Mouse (Mus musculus) gastrocnemius, adult 18-20 months (tissue): ENCODE results near the gene Tex36. TPM values are rescaled to one million over a fixed set of nuclear protein-coding genes. Genes with fewer than 3 reads are reported as not detected.

Source experiments
- total RNA-seq, 2 experiments: library from RNA; stranded (reverse); gene quantifications; 2 replicates each; pipeline ENCODE4 v1.2.3; 2021

Tex36 gene
- total RNA-seq, 2 experiments from 2014 or later, result not detected

Other genes starting within 250 kb of the Tex36 start
- gene Edrf1, start 35.4 kb upstream of the Tex36 start, total RNA-seq, result 1 to 10 TPM; 7.8 to 8.3 TPM
- not detected for gene Mmp21, start 77.9 kb upstream of the Tex36 start, total RNA-seq
- gene Bccip, start 107.2 kb upstream of the Tex36 start, total RNA-seq, result 10 to 100 TPM; 81.4 to 84.1 TPM
- 10 to 100 TPM; 12.4 to 14.4 TPM for gene Uros, start 107.9 kb upstream of the Tex36 start, total RNA-seq
- not detected for gene Fank1, start 174.7 kb upstream of the Tex36 start, total RNA-seq
- 10 to 100 TPM; 47.0 to 61.8 TPM for gene Dhx32, start 180.6 kb upstream of the Tex36 start, total RNA-seq